Mouse (Mus musculus) ovary, adult 18-20 months (tissue): Measurements from ENCODE around the gene Rcor3.

Experiments
- DNase-seq: peaks from one replicate; pipeline ENCODE4 v3.0.0; 2022; ENCODE audit warnings: low spot score, mixed read lengths

Rcor3 gene

DNA sequence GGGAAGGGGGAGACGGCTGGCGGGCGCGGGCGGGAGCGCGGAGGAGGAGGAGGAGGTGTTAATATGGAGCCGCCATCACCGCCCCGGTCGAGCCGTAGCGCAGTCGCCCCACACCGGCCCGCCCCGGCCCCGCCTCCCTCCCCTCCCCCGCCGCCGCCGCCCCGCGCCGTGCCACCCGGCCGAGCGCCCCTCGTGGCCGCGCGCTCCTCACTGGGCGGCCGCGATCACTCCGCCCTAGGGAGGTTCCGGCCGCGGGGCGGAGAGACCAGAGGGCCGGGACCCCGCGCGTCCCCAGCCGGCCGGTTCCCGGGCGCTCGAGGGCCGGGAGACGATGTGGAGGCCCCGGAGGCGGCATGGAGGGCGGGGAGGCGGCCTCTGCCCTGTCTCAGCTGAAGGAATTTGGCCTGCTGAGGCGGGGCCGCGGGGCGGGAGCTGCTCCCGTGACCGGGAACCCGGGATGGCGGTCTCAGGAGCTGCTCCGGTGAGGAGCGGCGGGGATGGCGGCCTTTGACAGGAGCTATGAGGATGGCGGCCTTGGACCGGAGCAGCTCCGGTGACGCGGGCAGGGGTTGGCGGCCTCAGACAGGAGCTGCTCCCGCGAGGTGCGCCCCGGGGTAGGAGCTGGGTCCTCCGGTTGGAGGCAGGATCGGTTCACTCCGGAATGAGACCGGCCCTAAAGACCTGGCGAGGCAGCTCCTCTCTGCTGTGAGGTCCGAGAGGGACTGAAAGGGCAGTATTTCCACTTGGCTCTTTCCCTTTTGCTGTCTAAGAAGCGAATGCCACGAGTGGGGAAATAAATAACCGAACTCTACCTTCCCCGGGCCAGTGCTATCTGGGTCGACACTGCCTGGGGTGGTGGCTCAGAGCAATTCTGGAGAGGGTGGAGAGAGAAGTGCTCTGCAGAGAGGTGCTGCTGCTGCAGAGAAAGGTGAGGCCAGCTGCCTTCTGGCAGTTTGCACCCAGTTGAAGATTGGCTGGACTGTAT lies at the start of gene Rcor3:
Rcor3 (minus strand) TSS at position 137 of the 985 bp plus-strand sequence.
- DNase-seq = peak; percentile 75

- no peak for DNase-seq
Observed at GRCm38 (mm10) chr1:192181696-192182257, 43.9 kb upstream of the Rcor3 start.

- no peak for DNase-seq
Observed at GRCm38 (mm10) chr1:192179877-192180276, 42.0 kb upstream of the Rcor3 start.

DNA sequence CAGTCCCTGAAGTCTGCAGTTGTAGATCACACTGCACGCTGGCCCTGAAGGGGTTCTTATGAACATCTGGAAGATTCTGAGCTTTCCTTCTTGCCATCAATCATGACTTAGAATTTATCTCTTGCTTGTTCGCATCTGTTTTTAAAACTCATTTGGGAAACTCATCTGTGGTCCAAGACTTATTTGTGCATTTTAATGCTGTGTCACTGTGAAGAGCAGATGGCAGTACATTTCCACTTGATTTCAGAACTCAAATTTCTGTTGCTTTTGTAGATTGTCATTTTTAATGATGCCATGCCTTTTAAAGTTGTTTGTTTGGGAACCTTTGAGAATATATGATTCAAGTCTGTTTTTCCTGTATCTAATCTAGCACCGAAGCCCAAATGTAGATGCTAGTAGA lies 33.6 kb upstream of the Rcor3 start:
- no peak for DNase-seq

- no peak for DNase-seq
Observed at GRCm38 (mm10) chr1:192151179-192151578, 13.3 kb upstream of the Rcor3 start.

GRCm38 (mm10) chr1:192140313-192140712 lies 2.5 kb upstream of the Rcor3 start:
- no peak for DNase-seq

- no peak for DNase-seq
Observed at GRCm38 (mm10) chr1:192137291-192137925, 454 bp downstream of the Rcor3 start.

DNA sequence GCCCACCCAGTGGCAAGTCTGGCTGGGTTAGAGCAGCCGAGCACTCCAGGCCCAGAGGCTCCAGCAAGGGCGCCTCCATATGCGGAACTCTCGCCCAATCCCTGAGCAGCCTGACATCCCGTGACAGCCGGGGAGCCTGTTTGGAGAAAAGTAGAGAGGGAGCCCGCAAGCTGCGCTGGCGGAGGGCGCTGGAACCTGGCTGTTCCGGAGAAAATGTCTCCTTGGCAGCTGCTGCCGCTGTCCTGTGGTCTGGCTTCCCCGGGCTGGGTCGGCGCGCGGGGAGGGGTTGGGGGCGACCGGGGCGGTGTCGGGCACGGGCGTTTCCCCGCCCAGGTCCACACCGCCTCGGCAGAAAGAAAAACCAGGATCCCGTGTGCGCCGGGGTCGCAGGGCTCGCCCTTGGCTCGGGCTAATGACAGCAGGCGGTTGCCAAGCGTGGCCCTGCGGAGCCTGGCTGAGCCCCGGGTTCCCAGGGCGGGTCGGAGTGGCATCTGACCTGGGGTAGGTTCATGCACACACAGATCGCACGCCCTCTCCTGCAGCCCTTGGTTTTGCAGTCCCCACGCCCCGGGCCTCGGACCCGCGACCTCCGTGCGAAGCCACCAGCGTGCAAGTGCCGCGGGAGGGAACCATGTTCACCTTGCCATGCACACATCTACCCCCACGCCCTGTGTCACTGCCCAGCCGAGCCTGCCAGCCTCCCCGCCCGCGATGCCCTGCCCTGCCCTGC lies 1.1 kb downstream of the Rcor3 start:
- peak; percentile 78 for DNase-seq

GRCm38 (mm10) chr1:192130202-192130601 lies 7.7 kb downstream of the Rcor3 start:
- no peak for DNase-seq

GRCm38 (mm10) chr1:192128343-192128742 lies 9.5 kb downstream of the Rcor3 start:
- no peak for DNase-seq

DNA sequence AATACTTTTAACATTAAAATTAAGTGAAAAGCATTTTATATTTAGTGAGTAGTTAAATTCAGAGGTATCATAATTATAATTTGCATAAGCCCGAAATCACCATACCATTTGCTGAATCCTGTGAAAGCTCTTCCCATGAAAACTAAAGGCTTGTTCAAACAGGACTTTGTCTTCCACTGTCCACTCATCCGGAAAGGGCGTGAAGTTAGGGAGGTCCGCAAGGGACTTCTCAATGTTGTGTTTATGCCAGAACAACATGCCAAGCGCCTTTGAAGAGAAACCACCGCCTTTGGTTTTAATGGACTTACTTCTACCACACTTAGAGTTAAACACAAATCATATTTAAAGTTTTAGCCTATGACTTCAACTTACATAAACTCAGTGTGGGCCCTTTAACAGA lies 12.1 kb downstream of the Rcor3 start:
- no peak for DNase-seq

DNA sequence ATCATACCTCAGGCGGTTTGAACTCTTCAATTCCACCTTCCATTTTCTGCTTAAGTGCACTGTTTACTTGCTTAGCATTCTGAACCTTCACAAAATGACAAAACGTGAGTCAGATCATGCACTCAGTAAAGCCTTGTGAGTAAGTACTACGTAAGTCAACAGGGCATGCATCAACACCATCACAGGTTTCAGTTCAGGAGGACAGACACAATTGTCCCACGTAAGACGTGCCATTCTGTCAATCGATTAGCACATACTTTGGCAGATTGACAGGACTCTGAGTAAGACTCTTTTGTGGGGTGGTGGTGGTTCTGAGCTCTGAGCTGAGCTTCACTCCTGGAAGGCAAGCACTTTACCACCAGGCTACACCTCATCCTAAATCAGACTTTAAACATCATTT lies 21.6 kb downstream of the Rcor3 start:
- no peak for DNase-seq

DNA sequence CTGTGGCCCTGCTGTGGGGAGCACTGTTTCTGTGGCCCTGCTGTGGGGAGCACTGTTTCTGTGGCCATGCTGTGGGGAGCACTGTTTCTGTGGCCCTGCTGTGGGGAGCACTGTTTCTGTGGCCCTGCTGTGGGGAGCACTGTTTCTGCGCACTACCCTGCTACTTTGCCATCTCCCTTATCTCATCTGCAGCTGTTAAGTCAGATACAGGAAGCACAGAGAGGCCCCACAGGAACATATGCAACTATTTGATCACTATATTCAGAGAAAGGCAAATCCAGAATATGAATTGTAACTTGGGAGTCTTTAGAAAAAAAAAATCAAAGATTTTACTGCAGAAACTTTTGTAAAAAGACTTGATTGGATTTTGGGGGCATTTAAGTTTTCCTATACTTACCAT lies 22.5 kb downstream of the Rcor3 start:
- DNase-seq = no peak

GRCm38 (mm10) chr1:192109169-192109568 lies 28.7 kb downstream of the Rcor3 start:
- no peak for DNase-seq

- DNase-seq = no peak
Observed at GRCm38 (mm10) chr1:192107352-192107751, 30.5 kb downstream of the Rcor3 start.

DNA sequence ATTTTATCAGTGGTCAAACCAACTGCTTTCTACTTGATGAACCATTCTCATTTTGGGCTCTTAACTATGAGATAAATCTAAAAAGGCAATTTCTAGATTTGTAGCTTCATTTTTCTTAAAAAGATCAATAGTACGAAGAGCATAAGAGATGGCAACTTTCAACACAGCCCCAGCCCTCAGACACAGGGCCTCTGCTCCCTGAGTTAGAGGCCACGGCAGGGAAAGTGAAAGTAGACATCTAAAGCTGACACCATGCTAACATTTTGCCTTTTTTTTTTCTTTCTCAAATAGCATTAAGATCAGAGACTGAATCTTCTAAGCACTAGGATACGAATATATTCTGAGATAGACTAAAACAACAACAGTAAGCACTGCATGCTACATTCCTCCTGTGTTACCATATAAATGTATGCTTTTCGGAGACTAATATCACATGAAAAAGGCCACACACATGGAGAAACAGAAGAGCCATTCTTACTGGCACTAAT lies 31.9 kb downstream of the Rcor3 start:
- DNase-seq = no peak

DNA sequence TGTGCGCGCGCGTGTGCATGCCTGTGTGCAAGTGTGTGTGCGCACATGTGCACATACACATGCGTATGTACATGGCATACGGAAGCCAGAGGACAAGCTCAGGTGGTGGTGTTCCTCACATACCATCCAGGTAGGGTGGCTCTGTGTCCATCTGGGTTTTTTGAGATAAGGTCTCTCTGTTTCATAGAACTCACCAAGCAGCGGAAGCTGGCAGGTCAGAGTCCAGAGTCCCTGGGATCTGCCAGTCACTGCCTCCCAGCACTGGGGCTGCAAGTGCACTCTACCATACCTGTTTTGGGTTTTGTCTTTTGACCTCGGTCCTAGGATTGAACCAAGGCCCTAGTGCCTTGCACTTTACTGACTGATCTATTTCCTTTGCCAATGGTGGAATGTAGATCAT lies 33.8 kb downstream of the Rcor3 start:
- no peak for DNase-seq

- DNase-seq = no peak
Observed at GRCm38 (mm10) chr1:192103176-192103575, 34.7 kb downstream of the Rcor3 start.

GRCm38 (mm10) chr1:192101359-192101758 lies 36.5 kb downstream of the Rcor3 start:
- DNase-seq = no peak

DNA sequence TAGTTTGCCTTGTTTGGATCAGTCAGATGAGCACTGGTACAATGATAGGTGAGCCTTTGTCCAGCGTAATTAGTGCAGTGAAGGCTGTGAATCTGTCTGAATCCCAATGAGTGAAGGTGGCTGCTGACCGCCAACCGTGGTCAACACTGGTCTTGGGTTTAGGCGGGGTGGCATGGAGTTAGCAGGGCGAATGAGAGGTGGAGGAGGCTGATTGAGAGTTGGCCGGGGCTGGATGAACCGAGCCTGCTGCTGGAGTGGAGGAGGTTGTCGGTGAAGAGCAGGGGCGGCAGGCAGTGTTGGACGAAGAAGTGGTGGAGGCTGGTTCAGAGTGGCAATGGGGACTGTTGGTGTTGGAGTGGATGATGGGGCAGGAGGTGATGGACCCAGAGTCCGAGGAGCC lies 37.1 kb downstream of the Rcor3 start:
- DNase-seq = no peak

DNA sequence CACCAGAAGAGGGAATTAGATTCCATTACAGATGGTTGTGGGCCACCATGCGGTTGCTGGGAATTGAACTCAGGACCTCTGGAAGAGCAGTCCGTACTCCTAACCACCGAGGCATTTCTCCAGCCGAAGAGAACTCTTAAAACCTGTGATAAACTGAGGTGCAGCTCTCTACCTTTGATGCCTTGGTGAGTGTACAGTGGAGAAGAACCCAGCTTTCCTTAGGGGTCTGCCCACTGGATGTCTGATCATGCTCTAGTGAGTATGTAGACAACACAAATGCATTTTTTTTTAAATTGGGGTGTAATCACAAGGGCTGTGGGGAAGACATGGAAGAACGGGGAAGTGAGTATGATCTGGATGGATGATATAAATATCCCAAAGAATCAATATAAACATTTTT lies 42.2 kb downstream of the Rcor3 start:
- DNase-seq = no peak
